Mouse (Mus musculus): ENCODE measurements around the gene Clstn1.

- no peak for TF ChIP-seq CTCF (IDR thresholded peaks at IDR 0.05; ENCODE audit: borderline replicate concordance, insufficient read depth, low read depth, low read length)
- TF ChIP-seq POLR2A (IDR thresholded peaks at IDR 0.05; ENCODE audit: borderline replicate concordance, insufficient read depth, low read length): no peak
These were observed 40.5 kb downstream of the Clstn1 start for GRCm38 (mm10) chr4:149626809-149627208.

All from cerebellum, adult 2 months (tissue).